Mouse (Mus musculus) heart, embryonic 12.5 days (tissue): Measurements from ENCODE around the gene Stx6. TPM values are rescaled to one million over a fixed set of nuclear protein-coding genes. Genes with fewer than 3 reads are reported as not detected.
A peak's percentile ranks its signal among the peaks of the same experiment; 100 is the strongest.

ENCODE experiments used
- ATAC-seq: fragments of 200-750 bp; cut with Nextera tagmentation; 2 replicates; pipeline ENCODE4 v1.8.0; 2017; ENCODE audit warnings: moderate TSS enrichment, moderate library complexity; ENCODE audit not compliant: insufficient number of reproducible peaks, low FRiP score
- H3K27ac ChIP-seq: fragments of 300-500 bp; sonication (generic); 2 replicates; pipeline ENCODE4 v1.5.1; 2016; ENCODE audit warnings: mild to moderate bottlenecking, moderate library complexity; ENCODE audit not compliant: poor library complexity, severe bottlenecking
- H3K27me3 ChIP-seq: fragments of 300-500 bp; sonication (generic); replicated peaks from 2 replicates; pipeline ENCODE4 v1.6.1; 2016; ENCODE audit warnings: mild to moderate bottlenecking, moderate library complexity
- H3K36me3 ChIP-seq: fragments of 300-500 bp; sonication (generic); 2 replicates; pipeline ENCODE4 v1.6.1; 2016; ENCODE audit warnings: mild to moderate bottlenecking, moderate library complexity
- H3K4me1 ChIP-seq: fragments of 300-500 bp; sonication (generic); replicated peaks from 2 replicates; pipeline ENCODE4 v1.6.1; 2016; ENCODE audit warnings: mild to moderate bottlenecking
- H3K4me2 ChIP-seq: fragments of 300-500 bp; sonication (generic); 2 replicates; pipeline ENCODE4 v1.6.1; 2016; ENCODE audit warnings: mild to moderate bottlenecking, moderate library complexity
- H3K4me3 ChIP-seq: fragments of 300-500 bp; sonication (generic); 2 replicates; pipeline ENCODE4 v1.5.1; 2016; ENCODE audit warnings: mild to moderate bottlenecking
- H3K9ac ChIP-seq: fragments of 300-500 bp; sonication (generic); 2 replicates; pipeline ENCODE4 v1.6.1; 2016; ENCODE audit warnings: mild to moderate bottlenecking, moderate library complexity
- H3K9me3 ChIP-seq: fragments of 300-500 bp; sonication (generic); replicated peaks from 2 replicates; pipeline ENCODE4 v1.6.1; 2016; ENCODE audit warnings: mild to moderate bottlenecking, moderate library complexity
- WGBS: fragments of 180-500 bp; shearing (Covaris S2); methylation state at CpG from one replicate; pipeline ENCODE4 v1.1.7; 2016; 5-methylcytosine and 5-hydroxymethylcytosine counted together
- polyA plus RNA-seq: library from polyadenylated mRNA; unstranded; fragments of >200 nt; fragmentation: Nextera tagmentation; extraction: Ambion mirVana; gene quantifications from 2 replicates; pipeline ENCODE4 v1.2.1, GENCODE M21; 2016

Stx6 gene
- polyA plus RNA-seq, 1 experiment from 2014 or later: 62.1 TPM

GRCm38 (mm10) chr1:155210011-155210763 is 51.7 kb downstream of the Stx6 start:
- no peaks in the 10 kb centered on the region for H3K27me3 ChIP-seq
- H3K9me3 ChIP-seq: no peaks in the 10 kb centered on the region
- no peak overlapping the region for H3K9ac ChIP-seq
- 74% methylated on average over 11 of the region's 11 CpGs for WGBS
- H3K36me3 ChIP-seq: peaks cover 12% of the 10 kb centered on the region
- no peak overlapping the region for H3K4me3 ChIP-seq
- H3K4me2 ChIP-seq: no peak overlapping the region
- peaks cover 71% of the 10 kb centered on the region for H3K4me1 ChIP-seq
- H3K27ac ChIP-seq: no peak overlapping the region
- ATAC-seq: no peak

- Histone ChIP-seq H3K4me1 (peaks cover 70% of the 10 kb centered on the region), H3K27ac (no peak overlapping the region), H3K4me2 (no peak overlapping the region), H3K9ac (peak overlapping the region; percentile 13; the same call in 1 of the 2 replicates), H3K27me3 (no peaks in the 10 kb centered on the region), H3K4me3 (no peak overlapping the region), H3K9me3 (no peaks in the 10 kb centered on the region), H3K36me3 (peaks cover 14% of the 10 kb centered on the region)
- no peak for ATAC-seq
- 21% methylated on average over 7 of the region's 7 CpGs for WGBS
Measured at GRCm38 (mm10) chr1:155211017-155211416, 52.5 kb downstream of the Stx6 start.

GRCm38 (mm10) chr1:155212081-155212480 is 53.6 kb downstream of the Stx6 start:
- Histone ChIP-seq H3K27ac (peak overlapping the region; percentile 15; the same call in 1 of the 2 replicates), H3K36me3 (peaks cover 23% of the 10 kb centered on the region), H3K27me3 (no peaks in the 10 kb centered on the region), H3K9ac (peak overlapping the region; percentile 40; the same call in 1 of the 2 replicates), H3K9me3 (no peaks in the 10 kb centered on the region), H3K4me1 (peaks cover 63% of the 10 kb centered on the region), H3K4me2 (no peak overlapping the region), H3K4me3 (no peak overlapping the region)
- 52% methylated on average over 4 of the region's 4 CpGs for WGBS
- ATAC-seq: no peak

GRCm38 (mm10) chr1:155212493-155212892 is 54.0 kb downstream of the Stx6 start:
- Histone ChIP-seq H3K27ac (0 out of 2 replicates have a peak overlapping the region, but pooled peaks have one; percentile 15), H3K4me1 (peaks cover 63% of the 10 kb centered on the region), H3K4me2 (no peak overlapping the region), H3K36me3 (peaks cover 23% of the 10 kb centered on the region), H3K9ac (peak overlapping the region; percentile 40; the same call in 1 of the 2 replicates), H3K9me3 (no peaks in the 10 kb centered on the region), H3K4me3 (no peak overlapping the region), H3K27me3 (no peaks in the 10 kb centered on the region)
- peak; percentile 63 for ATAC-seq
- WGBS: 40% methylated on average over 6 of the region's 6 CpGs

- peak overlapping the region; percentile 14; the same call in 1 of the 2 replicates for H3K4me2 ChIP-seq
- WGBS: 28% methylated on average over 18 of the region's 18 CpGs
Measured at GRCm38 (mm10) chr1:155212936-155213774, 54.6 kb downstream of the Stx6 start.

GRCm38 (mm10) chr1:155213912-155214311 is 55.4 kb downstream of the Stx6 start:
- H3K9me3 ChIP-seq: no peaks in the 10 kb centered on the region
- H3K27ac ChIP-seq: no peak overlapping the region
- peaks cover 63% of the 10 kb centered on the region for H3K4me1 ChIP-seq
- no peak overlapping the region for H3K4me3 ChIP-seq
- peaks cover 28% of the 10 kb centered on the region for H3K36me3 ChIP-seq
- H3K4me2 ChIP-seq: no peak overlapping the region
- no peaks in the 10 kb centered on the region for H3K27me3 ChIP-seq
- H3K9ac ChIP-seq: no peak overlapping the region
- 75% methylated on average over 7 of the region's 7 CpGs for WGBS
- no peak for ATAC-seq

More at GRCm38 (mm10) chr1:155212936-155213774, 54.6 kb downstream of the Stx6 start:
- Histone ChIP-seq H3K36me3 (peaks cover 27% of the 10 kb centered on the region), H3K4me3 (no peak overlapping the region), H3K27me3 (no peaks in the 10 kb centered on the region), H3K4me1 (peaks cover 63% of the 10 kb centered on the region), H3K27ac (0 out of 2 replicates have a peak overlapping the region, but pooled peaks have one; percentile 2), H3K9ac (peak overlapping the region; percentile 39; the same call in 1 of the 2 replicates), H3K9me3 (no peaks in the 10 kb centered on the region)
- ATAC-seq: peak; percentile 6; the same call in 1 of the 2 replicates

GRCm38 (mm10) chr1:155215066-155215764 is 56.7 kb downstream of the Stx6 start:
- Histone ChIP-seq H3K4me1 (peaks cover 58% of the 10 kb centered on the region), H3K36me3 (peaks cover 31% of the 10 kb centered on the region)
- 0 out of 2 replicates have a peak, but pooled peaks have one; percentile 16 for ATAC-seq

GRCm38 (mm10) chr1:155216313-155216712 is 57.8 kb downstream of the Stx6 start:
- peaks cover 40% of the 10 kb centered on the region for H3K36me3 ChIP-seq
- H3K27me3 ChIP-seq: no peaks in the 10 kb centered on the region
- WGBS: 82% methylated on average over 11 of the region's 11 CpGs
- no peak overlapping the region for H3K9ac ChIP-seq
- H3K9me3 ChIP-seq: no peaks in the 10 kb centered on the region
- no peak overlapping the region for H3K4me3 ChIP-seq
- H3K4me2 ChIP-seq: no peak overlapping the region
- H3K27ac ChIP-seq: no peak overlapping the region
- H3K4me1 ChIP-seq: peaks cover 57% of the 10 kb centered on the region
- no peak for ATAC-seq

More at GRCm38 (mm10) chr1:155215066-155215764, 56.7 kb downstream of the Stx6 start:
- no peaks in the 10 kb centered on the region for H3K9me3 ChIP-seq
- no peak overlapping the region for H3K4me2 ChIP-seq
- H3K27me3 ChIP-seq: no peaks in the 10 kb centered on the region
- WGBS: 39% methylated on average over 9 of the region's 9 CpGs
- peak overlapping the region; percentile 12; the same call in 1 of the 2 replicates for H3K9ac ChIP-seq
- no peak overlapping the region for H3K27ac ChIP-seq
- H3K4me3 ChIP-seq: no peak overlapping the region

- Histone ChIP-seq H3K4me1 (peaks cover 52% of the 10 kb centered on the region), H3K9me3 (no peaks in the 10 kb centered on the region), H3K36me3 (peaks cover 44% of the 10 kb centered on the region), H3K27me3 (no peaks in the 10 kb centered on the region), H3K9ac (no peak overlapping the region), H3K4me2 (no peak overlapping the region), H3K27ac (no peak overlapping the region), H3K4me3 (no peak overlapping the region)
- 65% methylated on average over 6 of the region's 6 CpGs for WGBS
- no peak for ATAC-seq
Measured at GRCm38 (mm10) chr1:155216844-155217243, 58.3 kb downstream of the Stx6 start.

GRCm38 (mm10) chr1:155217865-155218541 is 59.5 kb downstream of the Stx6 start:
- Histone ChIP-seq H3K27ac (no peak overlapping the region), H3K27me3 (no peaks in the 10 kb centered on the region), H3K4me3 (no peak overlapping the region), H3K9me3 (no peaks in the 10 kb centered on the region), H3K9ac (no peak overlapping the region), H3K4me2 (no peak overlapping the region), H3K36me3 (peaks cover 54% of the 10 kb centered on the region), H3K4me1 (peaks cover 52% of the 10 kb centered on the region)
- no peak for ATAC-seq
- 53% methylated on average over 9 of the region's 9 CpGs for WGBS
